Mouse (Mus musculus) MEL (cell line): ENCODE measurements at regions not wholly inside any gene's neighbourhood (a gene's known extent, or its start where the extent isn't known, plus 50 kb on each side); places are given as distances from the start of the nearest gene placed in this dataset.

Source experiments
- DNase-seq: peaks from one replicate; pipeline ENCODE4 v3.0.0; 2011; ENCODE audit warnings: low read depth, low spot score
- H3K27ac ChIP-seq: 2 replicates; pipeline ENCODE4 v1.5.1; 2012; ENCODE audit warnings: low read depth, mild to moderate bottlenecking, control low read depth, low read length, moderate library complexity; ENCODE audit not compliant: control insufficient read depth
- H3K27me3 ChIP-seq, 2 experiments: fragments of 150-350 bp in 1 of 2; sonication (generic) in 1 of 2; 2 replicates each; pipeline ENCODE4 v1.6.1; 2012; ENCODE audit warnings: low read length in 2 of 2, mild to moderate bottlenecking in 2 of 2, improper control_type of control experiment in 1 of 2, moderate library complexity in 1 of 2; ENCODE audit not compliant: insufficient read depth in 2 of 2, control insufficient read depth in 1 of 2
- H3K36me3 ChIP-seq, 2 experiments: 2 replicates each; pipeline ENCODE4 v1.6.1; 2012 to 2014; ENCODE audit warnings: low read length in 2 of 2, improper control_type of control experiment in 1 of 2, inconsistent platforms in 1 of 2, mild to moderate bottlenecking in 1 of 2; ENCODE audit not compliant: insufficient read depth in 2 of 2, control insufficient read depth in 1 of 2
- H3K4me1 ChIP-seq, 2 experiments: fragments of 150-350 bp in 1 of 2; sonication (generic) in 1 of 2; 2 replicates each; pipeline ENCODE4 v1.6.1; 2012; ENCODE audit warnings: low read length in 2 of 2, improper control_type of control experiment in 1 of 2, mild to moderate bottlenecking in 1 of 2; ENCODE audit not compliant: insufficient read depth in 2 of 2, control insufficient read depth in 1 of 2
- H3K4me3 ChIP-seq, 2 experiments: fragments of 150-350 bp in 1 of 2; sonication (generic) in 1 of 2; 2 replicates each; pipeline ENCODE4 v1.5.1; 2012; ENCODE audit warnings: low read depth in 2 of 2, low read length in 2 of 2, mild to moderate bottlenecking in 2 of 2, moderate library complexity in 2 of 2, control low read depth in 1 of 2, improper control_type of control experiment in 1 of 2; ENCODE audit not compliant: control insufficient read depth in 1 of 2, insufficient read depth in 1 of 2
- H3K79me2 ChIP-seq: 2 replicates; pipeline ENCODE4 v1.6.1; 2012; ENCODE audit warnings: mild to moderate bottlenecking, low read length, moderate library complexity; ENCODE audit not compliant: control insufficient read depth, poor library complexity, insufficient read depth
- H3K9ac ChIP-seq: 2 replicates; pipeline ENCODE4 v1.6.1; 2012; ENCODE audit warnings: low read depth, mild to moderate bottlenecking, control low read depth, low read length, moderate library complexity; ENCODE audit not compliant: control insufficient read depth, poor library complexity, severe bottlenecking
- H3K9me3 ChIP-seq: fragments of 150-350 bp; sonication (generic); replicated peaks from 2 replicates; pipeline ENCODE4 v1.6.1; 2012; ENCODE audit warnings: mild to moderate bottlenecking, low read length, improper control_type of control experiment, moderate library complexity; ENCODE audit not compliant: insufficient read depth
- BHLHE40 ChIP-seq: IDR thresholded peaks from 2 replicates; pipeline ENCODE4 v1.6.1; 2012; ENCODE audit warnings: low read depth, mild to moderate bottlenecking, inconsistent platforms, low read length, improper control_type of control experiment, borderline replicate concordance
- CHD1 ChIP-seq: IDR thresholded peaks from 2 replicates; pipeline ENCODE4 v1.6.1; 2012; ENCODE audit warnings: low read depth, mild to moderate bottlenecking, inconsistent platforms, low read length, improper control_type of control experiment
- CHD2 ChIP-seq: IDR thresholded peaks from 2 replicates; pipeline ENCODE4 v1.6.1; 2011; ENCODE audit warnings: low read length, improper control_type of control experiment
- CTCF ChIP-seq, 3 experiments: IDR thresholded peaks in 2 of 3; conservative IDR thresholded peaks in 1 of 3; 2 replicates each; pipeline ENCODE4 v1.5.1; 2011 to 2012; ENCODE audit warnings: low read length in 3 of 3, low read depth in 2 of 3, mild to moderate bottlenecking in 2 of 3, improper control_type of control experiment in 1 of 3, inconsistent platforms in 1 of 3, mixed read lengths in 1 of 3, moderate library complexity in 1 of 3; ENCODE audit not compliant: control insufficient read depth in 1 of 3, insufficient read depth in 1 of 3, poor library complexity in 1 of 3, severe bottlenecking in 1 of 3
- E2F4 ChIP-seq: IDR thresholded peaks from 2 replicates; pipeline ENCODE4 v1.6.1; 2011; ENCODE audit warnings: low read depth, low read length, improper control_type of control experiment, borderline replicate concordance
- ELF1 ChIP-seq: IDR thresholded peaks from 2 replicates; pipeline ENCODE4 v1.6.1; 2014; ENCODE audit warnings: low read depth, mild to moderate bottlenecking, inconsistent platforms, low read length, improper control_type of control experiment, moderate library complexity
- ETS1 ChIP-seq: IDR thresholded peaks from 2 replicates; pipeline ENCODE4 v1.6.1; 2012; ENCODE audit warnings: low read depth, mild to moderate bottlenecking, inconsistent platforms, low read length, improper control_type of control experiment, moderate library complexity
- GABPA ChIP-seq: IDR thresholded peaks from 2 replicates; pipeline ENCODE4 v1.6.1; 2012; ENCODE audit warnings: low read depth, mild to moderate bottlenecking, inconsistent platforms, low read length, improper control_type of control experiment, moderate library complexity
- GATA1 ChIP-seq: IDR thresholded peaks from 2 replicates; pipeline ENCODE4 v1.6.1; 2011; ENCODE audit warnings: low read depth, low read length, improper control_type of control experiment
- MAFK ChIP-seq: IDR thresholded peaks from 2 replicates; pipeline ENCODE4 v1.6.1; 2011; ENCODE audit warnings: low read depth, mild to moderate bottlenecking, low read length, improper control_type of control experiment, borderline replicate concordance
- MAZ ChIP-seq: IDR thresholded peaks from 2 replicates; pipeline ENCODE4 v1.6.1; 2012; ENCODE audit warnings: low read depth, mild to moderate bottlenecking, inconsistent platforms, low read length, improper control_type of control experiment
- MEF2A ChIP-seq: IDR thresholded peaks from 2 replicates; pipeline ENCODE4 v1.6.1; 2014; ENCODE audit warnings: low read depth, mild to moderate bottlenecking, inconsistent platforms, low read length, improper control_type of control experiment; ENCODE audit not compliant: poor library complexity, insufficient replicate concordance, severe bottlenecking; ENCODE audit errors: extremely low read depth
- MXI1 ChIP-seq: IDR thresholded peaks from 2 replicates; pipeline ENCODE4 v1.6.1; 2011; ENCODE audit warnings: mild to moderate bottlenecking, low read depth, low read length, improper control_type of control experiment
- MYB ChIP-seq: IDR thresholded peaks from 2 replicates; pipeline ENCODE4 v1.6.1; 2011; ENCODE audit warnings: mild to moderate bottlenecking, low read depth, low read length, improper control_type of control experiment
- MYC ChIP-seq: IDR thresholded peaks from 2 replicates; pipeline ENCODE4 v1.6.1; 2011; ENCODE audit warnings: low read depth, mild to moderate bottlenecking, low read length, improper control_type of control experiment, moderate library complexity
- NELFE ChIP-seq: IDR thresholded peaks from 2 replicates; pipeline ENCODE4 v1.6.1; 2011; ENCODE audit warnings: low read depth, low read length, improper control_type of control experiment
- NRF1 ChIP-seq: IDR thresholded peaks from 2 replicates; pipeline ENCODE4 v1.6.1; 2014; ENCODE audit warnings: low read depth, mild to moderate bottlenecking, inconsistent platforms, low read length, improper control_type of control experiment, moderate library complexity; ENCODE audit not compliant: poor library complexity, insufficient read depth, severe bottlenecking
- POLR2AphosphoS2 ChIP-seq: IDR thresholded peaks from 2 replicates; pipeline ENCODE4 v1.6.1; 2011; ENCODE audit warnings: low read length, improper control_type of control experiment
- POLR2AphosphoS5 ChIP-seq: IDR thresholded peaks from 2 replicates; pipeline ENCODE4 v1.6.1; 2012; ENCODE audit warnings: low read depth, borderline replicate concordance, mild to moderate bottlenecking, inconsistent platforms, low read length, moderate library complexity, mixed read lengths
- RAD21 ChIP-seq: IDR thresholded peaks from 2 replicates; pipeline ENCODE4 v1.6.1; 2011; ENCODE audit warnings: mild to moderate bottlenecking, low read depth, low read length, improper control_type of control experiment
- SIN3A ChIP-seq: IDR thresholded peaks from 2 replicates; pipeline ENCODE4 v1.6.1; 2012; ENCODE audit warnings: low read length, improper control_type of control experiment, inconsistent platforms
- SMC3 ChIP-seq: IDR thresholded peaks from 2 replicates; pipeline ENCODE4 v1.6.1; 2011; ENCODE audit warnings: low read depth, low read length, improper control_type of control experiment
- TAL1 ChIP-seq: IDR thresholded peaks from 2 replicates; pipeline ENCODE4 v1.6.1; 2012; ENCODE audit warnings: mild to moderate bottlenecking, inconsistent platforms, low read length, moderate library complexity, mixed read lengths
- TBP ChIP-seq: IDR thresholded peaks from 2 replicates; pipeline ENCODE4 v1.8.0; 2011; ENCODE audit warnings: low read depth, low read length, improper control_type of control experiment
- TCF12 ChIP-seq: IDR thresholded peaks from 2 replicates; pipeline ENCODE4 v1.6.1; 2014; ENCODE audit warnings: low read depth, mild to moderate bottlenecking, inconsistent platforms, low read length, improper control_type of control experiment, moderate library complexity
- USF1 ChIP-seq: IDR thresholded peaks from 2 replicates; pipeline ENCODE4 v1.6.1; 2014; ENCODE audit warnings: low read depth, mild to moderate bottlenecking, inconsistent platforms, low read length, improper control_type of control experiment, moderate library complexity
- USF2 ChIP-seq, 2 experiments: IDR thresholded peaks; 2 replicates each; pipeline ENCODE4 v1.6.1; 2011 to 2012; ENCODE audit warnings: improper control_type of control experiment in 2 of 2, low read length in 2 of 2, borderline replicate concordance in 1 of 2, inconsistent platforms in 1 of 2, low read depth in 1 of 2, mild to moderate bottlenecking in 1 of 2; ENCODE audit not compliant: insufficient read depth in 1 of 2
- ZC3H11A ChIP-seq: IDR thresholded peaks from 2 replicates; pipeline ENCODE4 v1.6.1; 2012; ENCODE audit warnings: low read depth, mild to moderate bottlenecking, inconsistent platforms, low read length, improper control_type of control experiment
- ZKSCAN1 ChIP-seq: IDR thresholded peaks from 2 replicates; pipeline ENCODE4 v1.6.1; 2012; ENCODE audit warnings: low read depth, mild to moderate bottlenecking, inconsistent platforms, low read length, improper control_type of control experiment, moderate library complexity
- ZMIZ1 ChIP-seq: IDR thresholded peaks from 2 replicates; pipeline ENCODE4 v1.6.1; 2012; ENCODE audit warnings: low read depth, mild to moderate bottlenecking, inconsistent platforms, low read length, improper control_type of control experiment, moderate library complexity

GRCm38 (mm10) chr15:10899904-10900303 lies 52.2 kb upstream of the C1qtnf3 start:
- no peaks in the 10 kb centered on the region for H3K27me3 ChIP-seq
- H3K4me1 ChIP-seq: no peaks in the 10 kb centered on the region
- H3K27ac ChIP-seq: no peak overlapping the region
- no peak overlapping the region for H3K4me3 ChIP-seq
- H3K9me3 ChIP-seq: no peaks in the 10 kb centered on the region
- no peaks in the 10 kb centered on the region for H3K36me3 ChIP-seq
- H3K9ac ChIP-seq: no peak overlapping the region
- DNase-seq: no peak
- H3K79me2 ChIP-seq: no peaks in the 10 kb centered on the region
- TF ChIP-seq CHD1: no peak
- TF ChIP-seq ZKSCAN1: no peak
- TF ChIP-seq SIN3A: no peak
- TF ChIP-seq TBP: no peak
- TF ChIP-seq MYC: no peak
- TF ChIP-seq NRF1: no peak
- TF ChIP-seq USF2 (IDR thresholded peaks at IDR 0.05; ENCODE audit: borderline replicate concordance in 1 of 2, insufficient read depth in 1 of 2, low read depth in 1 of 2, low read length in 2 of 2): no peak
- TF ChIP-seq MYB: no peak
- TF ChIP-seq POLR2AphosphoS5: no peak
- TF ChIP-seq MAZ: no peak
- no peak for TF ChIP-seq TCF12
- no peak for TF ChIP-seq MXI1
- TF ChIP-seq GABPA: no peak
- no peak for TF ChIP-seq USF1
- TF ChIP-seq POLR2AphosphoS2: no peak
- TF ChIP-seq ELF1: no peak
- no peak for TF ChIP-seq BHLHE40

- Histone ChIP-seq H3K27me3 (no peaks in the 10 kb centered on the region), H3K9me3 (no peaks in the 10 kb centered on the region), H3K9ac (no peak overlapping the region)
- DNase-seq: peak; percentile 7
- TF ChIP-seq BHLHE40 (no peak), ZMIZ1 (no peak), ETS1 (no peak), NELFE (no peak), USF2 (IDR thresholded peaks at IDR 0.05; ENCODE audit: borderline replicate concordance in 1 of 2, insufficient read depth in 1 of 2, low read depth in 1 of 2, low read length in 2 of 2) (no peak), TBP (no peak), ZC3H11A (peak; percentile 37; the same call in 1 of the 2 replicates), TAL1 (no peak), ZKSCAN1 (no peak), MAFK (no peak), SMC3 (peak; percentile 34), GATA1 (no peak), USF1 (no peak), MYB (no peak), E2F4 (no peak), MEF2A (no peak), POLR2AphosphoS2 (no peak), ELF1 (no peak), CHD1 (no peak), RAD21 (peak; percentile 45), POLR2AphosphoS5 (no peak), CHD2 (no peak), CTCF (IDR thresholded peaks at IDR 0.05 in 2 of 3, conservative IDR thresholded peaks at IDR 0.05 in 1 of 3; ENCODE audit: control insufficient read depth in 1 of 3, insufficient read depth in 1 of 3, low read depth in 2 of 3, low read length in 3 of 3, poor library complexity in 1 of 3, severe bottlenecking in 1 of 3) (peak in 2 of 3 experiments; percentile 23 to 33; a peak in 2 of 6 replicates)
- TF ChIP-seq, all 39 proteins: peak for 4
- Histone ChIP-seq H3K27ac (no peak overlapping the region), H3K36me3 (no peaks in the 10 kb centered on the region), H3K4me3 (no peak overlapping the region), H3K79me2 (no peaks in the 10 kb centered on the region), H3K4me1 (no peaks in the 10 kb centered on the region)
Observed at GRCm38 (mm10) chr15:10901075-10901474, 51.1 kb upstream of the C1qtnf3 start.
